Mouse (Mus musculus) G1E (cell line): ENCODE measurements around the gene Cd300a.

Source experiments
- CTCF ChIP-seq: IDR thresholded peaks from 2 replicates; pipeline ENCODE4 v1.5.1; 2012; ENCODE audit warnings: low read depth, low read length, inconsistent platforms, mixed read lengths
- GATA1 ChIP-seq: IDR thresholded peaks from 2 replicates; pipeline ENCODE4 v1.6.1; 2012; ENCODE audit warnings: borderline replicate concordance, low read length, inconsistent platforms, mixed read lengths
- TAL1 ChIP-seq: conservative IDR thresholded peaks from 2 replicates; pipeline ENCODE4 v1.6.1; 2012; ENCODE audit warnings: low read depth, low read length, inconsistent platforms, mixed read lengths

GRCm38 (mm10) chr11:114871540-114871939, 18.3 kb upstream of the Cd300a start:
- TF ChIP-seq CTCF: no peak
- TF ChIP-seq GATA1: no peak
- TF ChIP-seq TAL1: no peak
